ENCODE assay signal across 8 mouse cellular contexts in genomic region chr8:57653768-57654125, GRCm38 (mm10). TPM values are rescaled to one million over a fixed set of nuclear protein-coding genes. Genes with fewer than 3 reads are reported as not detected.
A peak's percentile ranks its signal among the peaks of the same experiment; 100 is the strongest.
DNase-seq lines count a peak whose midpoint lies in the region; ATAC-seq and TF ChIP-seq lines count a peak whose summit lies in the region.

No protein-coding gene starts in this region.

- TF ChIP-seq POLR2A in small intestine, adult 2 months (IDR thresholded peaks at IDR 0.05; ENCODE audit: low read depth, low read length) = no peak

- H3K4me1 ChIP-seq in lung, embryonic 15.5 days = peaks cover 13% of the 10 kb centered on the region
- peaks cover 10% of the 10 kb centered on the region for H3K4me1 ChIP-seq in embryonic facial prominence, embryonic 15.5 days
- H3K4me1 ChIP-seq in small intestine, adult 2 months (ENCODE audit: control insufficient read depth, insufficient read depth, insufficient read length, low read length) = peaks cover 10% of the 10 kb centered on the region; the same call in 1 of the 2 replicates

- no peak for DNase-seq in lung, postnatal 36 days
- DNase-seq in kidney, postnatal 14 days = peak; percentile 11
- no peak for DNase-seq in gastrocnemius, adult 8-10 months (ENCODE audit: low spot score in 2 of 2)
- no peak for DNase-seq in left cerebral cortex, postnatal 25 days (ENCODE audit: low spot score in 2 of 2)

- no peaks in the 10 kb centered on the region for H3K36me3 ChIP-seq in lung, embryonic 15.5 days
- H3K36me3 ChIP-seq in embryonic facial prominence, embryonic 15.5 days = no peaks in the 10 kb centered on the region
- no peaks in the 10 kb centered on the region; the same call in 1 of the 2 replicates for H3K36me3 ChIP-seq in small intestine, adult 2 months (ENCODE audit: control insufficient read depth, insufficient read depth, low read length)

- TF ChIP-seq CTCF in small intestine, adult 2 months (IDR thresholded peaks at IDR 0.05; ENCODE audit: extremely low read depth, insufficient read length, insufficient replicate concordance, low read depth, low read length) = no peak

- ATAC-seq in lung, embryonic 15.5 days (ENCODE audit: borderline replicate concordance, extremely low read depth, low FRiP score, low TSS enrichment) = no peak
- no peak for ATAC-seq in embryonic facial prominence, embryonic 15.5 days (ENCODE audit: insufficient number of reproducible peaks, low FRiP score, low TSS enrichment, low read depth)
- no peak for ATAC-seq in megakaryocyte progenitor cell, adult 5-6 weeks (replicated peaks; ENCODE audit: poor library complexity)

- peak overlapping the region; percentile 95; the same call in 1 of the 2 replicates for H3K9ac ChIP-seq in lung, embryonic 15.5 days
- H3K9ac ChIP-seq in embryonic facial prominence, embryonic 15.5 days = no peak overlapping the region

- H3K27ac ChIP-seq in lung, embryonic 15.5 days = peak overlapping the region; percentile 95
- H3K27ac ChIP-seq in embryonic facial prominence, embryonic 15.5 days (replicated peaks) = peak overlapping the region; percentile 95
- H3K27ac ChIP-seq in small intestine, adult 2 months (ENCODE audit: insufficient read depth, low read depth, low read length) = peak overlapping the region; percentile 17

- intact Hi-C loops in left cerebral cortex, postnatal 25 days (cut with DNase I) = loop anchor here (5.0 kb wide), 2 partner anchors 76 to 139 kb away; no protein-coding TSS in a partner anchor

- peak overlapping the region; percentile 90 for H3K4me2 ChIP-seq in lung, embryonic 15.5 days
- peak overlapping the region; percentile 85 for H3K4me2 ChIP-seq in embryonic facial prominence, embryonic 15.5 days (replicated peaks)

- H3K27me3 ChIP-seq in lung, embryonic 15.5 days = no peaks in the 10 kb centered on the region
- no peaks in the 10 kb centered on the region for H3K27me3 ChIP-seq in embryonic facial prominence, embryonic 15.5 days
- no peaks in the 10 kb centered on the region for H3K27me3 ChIP-seq in small intestine, adult 2 months (ENCODE audit: control insufficient read depth, insufficient read depth, low read length)

- 19% methylated on average over 7 of the region's 7 CpGs for WGBS in lung, embryonic 15.5 days
- 11% methylated on average over 7 of the region's 7 CpGs for WGBS in embryonic facial prominence, embryonic 15.5 days
- WGBS in small intestine, adult 2 months = 5% methylated on average over 7 of the region's 7 CpGs

- peak overlapping the region; percentile 76 for H3K4me3 ChIP-seq in lung, embryonic 15.5 days
- H3K4me3 ChIP-seq in embryonic facial prominence, embryonic 15.5 days (replicated peaks) = peak overlapping the region; percentile 95
- no peak overlapping the region for H3K4me3 ChIP-seq in small intestine, adult 2 months (ENCODE audit: low read depth, low read length)

- H3K9me3 ChIP-seq in lung, embryonic 15.5 days = no peaks in the 10 kb centered on the region
- no peaks in the 10 kb centered on the region for H3K9me3 ChIP-seq in embryonic facial prominence, embryonic 15.5 days (replicated peaks)

RNA-seq across cellular contexts. Expression of gene Galnt7, which starts 0.9 kb away (rescaled TPM):
- polyA plus RNA-seq in lung, embryonic 15.5 days (2015; fragmentation: Nextera tagmentation; extraction: Ambion mirVana) = 10.8 and 12.1 TPM in 2 replicates
- polyA plus RNA-seq in embryonic facial prominence, embryonic 15.5 days (2015; fragmentation: Nextera tagmentation; extraction: Ambion mirVana) = 14.1 and 14.6 TPM in 2 replicates
- 2.2 and 3.7 TPM in 2 replicates for polyA plus RNA-seq in small intestine, adult 2 months (2012; rRNA removed)
- 1 to 10 TPM; 1.6 to 2.2 (median 1.7) TPM for total RNA-seq in gastrocnemius, adult 8-10 months (2022)
- total RNA-seq in left cerebral cortex, postnatal 25 days (2021) = 10 to 100 TPM; 10.2 to 10.6 TPM
- total RNA-seq in megakaryocyte progenitor cell, adult 5-6 weeks (2015) = 15.5 and 15.9 TPM in 2 replicates
- total RNA-seq in megakaryocyte progenitor cell, adult 5-6 weeks (2017) = 17.9 and 20.4 TPM in 2 replicates

Comparison
In these comparisons a context has a peak if more than half of its experiments do, and no peak if none do; other contexts are left out.
1. H3K27ac ChIP-seq: peak in every context shown above with its lines; median percentile 95 in lung, embryonic 15.5 days; 95 in embryonic facial prominence, embryonic 15.5 days; 17 in small intestine, adult 2 months.